Mouse (Mus musculus): ENCODE measurements at regions not wholly inside any gene's neighbourhood (a gene's known extent, or its start where the extent isn't known, plus 50 kb on each side); places are given as distances from the start of the nearest gene placed in this dataset.

- no peak for TF ChIP-seq CTCF (conservative IDR thresholded peaks at IDR 0.05 in 1 of 2, IDR thresholded peaks at IDR 0.05 in 1 of 2; ENCODE audit: low read depth in 2 of 2, low read length in 2 of 2)
- TF ChIP-seq POLR2A (IDR thresholded peaks at IDR 0.05; ENCODE audit: low read depth, low read length), result no peak
- TF ChIP-seq GABPA (IDR thresholded peaks at IDR 0.05; ENCODE audit: insufficient replicate concordance, low read depth, low read length), result no peak
- TF ChIP-seq EP300 (IDR thresholded peaks at IDR 0.05; ENCODE audit: low read length), result no peak
- no peak for TF ChIP-seq CHD2 (IDR thresholded peaks at IDR 0.05; ENCODE audit: low read length)
- no peak for TF ChIP-seq ZC3H11A (IDR thresholded peaks at IDR 0.05; ENCODE audit: low read depth, low read length)
- TF ChIP-seq RCOR1 (conservative IDR thresholded peaks at IDR 0.05; ENCODE audit: low read depth, low read length), result no peak
- no peak for TF ChIP-seq ZNF384 (IDR thresholded peaks at IDR 0.05; ENCODE audit: low read depth, low read length)
These were observed 95.5 kb downstream of the Polr2m start for GRCm38 (mm10) chr9:71390221-71390620.
